Mouse (Mus musculus): ENCODE measurements at regions not wholly inside any gene's neighbourhood (a gene's known extent, or its start where the extent isn't known, plus 50 kb on each side); places are given as distances from the start of the nearest gene placed in this dataset.
A peak's percentile ranks its signal among the peaks of the same experiment; 100 is the strongest.
"Not testable (repeated sequence)": the region's sequence is repeated elsewhere in the genome, so short reads cannot be mapped to it uniquely, and the experiment has no call there.

GRCm38 (mm10) chr1:99599696-99600489 lies 172.7 kb upstream of the Cntnap5b start:
- no peak for DNase-seq (ENCODE audit: low spot score in 2 of 2)

- no peak for DNase-seq (ENCODE audit: low spot score in 2 of 2)
These were observed 167.4 kb upstream of the Cntnap5b start for GRCm38 (mm10) chr1:99605213-99605612.

- DNase-seq (ENCODE audit: low spot score in 2 of 2) = no peak
These were observed 153.3 kb upstream of the Cntnap5b start for GRCm38 (mm10) chr1:99619221-99619620.

GRCm38 (mm10) chr1:99630971-99631370 lies 141.6 kb upstream of the Cntnap5b start:
- DNase-seq (ENCODE audit: low spot score in 2 of 2) = not testable (repeated sequence)

GRCm38 (mm10) chr1:99663641-99664040 lies 108.9 kb upstream of the Cntnap5b start:
- DNase-seq (ENCODE audit: low spot score in 2 of 2) = no peak

GRCm38 (mm10) chr1:99679980-99680379 lies 92.6 kb upstream of the Cntnap5b start:
- DNase-seq (ENCODE audit: low spot score in 2 of 2) = peak; percentile 1 to 30

- DNase-seq (ENCODE audit: low spot score in 2 of 2) = no peak
These were observed 75.5 kb upstream of the Cntnap5b start for GRCm38 (mm10) chr1:99697089-99697488.

GRCm38 (mm10) chr1:99714912-99715311 lies 57.7 kb upstream of the Cntnap5b start:
- DNase-seq (ENCODE audit: low spot score in 2 of 2) = peak; percentile 4 to 23

- no peak for DNase-seq (ENCODE audit: low spot score in 2 of 2)
These were observed 56.3 kb upstream of the Cntnap5b start for GRCm38 (mm10) chr1:99716266-99716665.
